Mouse (Mus musculus): ENCODE measurements around the gene Ifrd2. TPM values are rescaled to one million over a fixed set of nuclear protein-coding genes. Genes with fewer than 3 reads are reported as not detected.

Gene Ifrd2
- total and polyA plus RNA-seq, 3 experiments: 147 to 292 TPM; not detected in 1

GRCm38 (mm10) chr9:107553541-107554318, 33.7 kb upstream of the Ifrd2 start:
- H3K27me3 ChIP-seq (ENCODE audit: control insufficient read depth in 1 of 2, insufficient read depth in 2 of 2, low read length in 2 of 2): no peaks in the 10 kb centered on the region
- H3K9ac ChIP-seq (ENCODE audit: control insufficient read depth, low read depth, low read length, poor library complexity, severe bottlenecking): peak overlapping the region; percentile 85
- peaks cover 35% of the 10 kb centered on the region for H3K79me2 ChIP-seq (ENCODE audit: control insufficient read depth, insufficient read depth, low read length, poor library complexity)
- H3K4me1 ChIP-seq (ENCODE audit: control insufficient read depth in 1 of 2, insufficient read depth in 2 of 2, low read length in 2 of 2): peaks cover 10 to 33% of the 10 kb centered on the region in 2 experiments
- H3K27ac ChIP-seq (ENCODE audit: control insufficient read depth, low read depth, low read length): peak overlapping the region; percentile 66
- peak overlapping the region; percentile 65 to 82 for H3K4me3 ChIP-seq (ENCODE audit: control insufficient read depth in 1 of 2, insufficient read depth in 1 of 2, low read depth in 2 of 2, low read length in 2 of 2)
- DNase-seq (ENCODE audit: low read depth, low spot score): peak; percentile 68
- H3K9me3 ChIP-seq (replicated peaks; ENCODE audit: insufficient read depth, low read length): no peaks in the 10 kb centered on the region
- peaks cover 3 to 29% of the 10 kb centered on the region in 2 experiments; a peak in 3 of 4 replicates for H3K36me3 ChIP-seq (ENCODE audit: control insufficient read depth in 1 of 2, insufficient read depth in 2 of 2, low read length in 2 of 2)
- TF ChIP-seq JUND (IDR thresholded peaks at IDR 0.05; ENCODE audit: low read depth, low read length): no peak
- TF ChIP-seq POLR2AphosphoS5 (IDR thresholded peaks at IDR 0.05; ENCODE audit: borderline replicate concordance, low read depth, low read length): no peak
- TF ChIP-seq BHLHE40 (IDR thresholded peaks at IDR 0.05; ENCODE audit: borderline replicate concordance, low read depth, low read length): no peak
- peak; percentile 20; the same call in 1 of the 2 replicates for TF ChIP-seq RCOR1 (IDR thresholded peaks at IDR 0.05; ENCODE audit: low read depth, low read length)
- TF ChIP-seq MAZ (IDR thresholded peaks at IDR 0.05; ENCODE audit: low read depth, low read length): 0 out of 2 replicates have a peak, but pooled peaks have one; percentile 8
- no peak for TF ChIP-seq CHD2 (IDR thresholded peaks at IDR 0.05; ENCODE audit: low read length)

GRCm38 (mm10) chr9:107554319-107554825, 33.1 kb upstream of the Ifrd2 start:
- peaks cover 3 to 29% of the 10 kb centered on the region in 2 experiments; a peak in 3 of 4 replicates for H3K36me3 ChIP-seq (ENCODE audit: control insufficient read depth in 1 of 2, insufficient read depth in 2 of 2, low read length in 2 of 2)
- H3K9me3 ChIP-seq (replicated peaks; ENCODE audit: insufficient read depth, low read length): no peaks in the 10 kb centered on the region
- peak; percentile 99 for DNase-seq (ENCODE audit: low read depth, low spot score)
- peak overlapping the region; percentile 94 for H3K9ac ChIP-seq (ENCODE audit: control insufficient read depth, low read depth, low read length, poor library complexity, severe bottlenecking)
- peak overlapping the region; percentile 90 for H3K27ac ChIP-seq (ENCODE audit: control insufficient read depth, low read depth, low read length)
- H3K79me2 ChIP-seq (ENCODE audit: control insufficient read depth, insufficient read depth, low read length, poor library complexity): peaks cover 35% of the 10 kb centered on the region
- no peaks in the 10 kb centered on the region for H3K27me3 ChIP-seq (ENCODE audit: control insufficient read depth in 1 of 2, insufficient read depth in 2 of 2, low read length in 2 of 2)
- H3K4me3 ChIP-seq (ENCODE audit: control insufficient read depth in 1 of 2, insufficient read depth in 1 of 2, low read depth in 2 of 2, low read length in 2 of 2): peak overlapping the region; percentile 82 to 91
- H3K4me1 ChIP-seq (ENCODE audit: control insufficient read depth in 1 of 2, insufficient read depth in 2 of 2, low read length in 2 of 2): peaks cover 10 to 33% of the 10 kb centered on the region in 2 experiments
- TF ChIP-seq SIN3A (IDR thresholded peaks at IDR 0.05; ENCODE audit: low read length) (peak; percentile 76), ETS1 (IDR thresholded peaks at IDR 0.05; ENCODE audit: low read depth, low read length) (peak; percentile 82), POLR2AphosphoS5 (IDR thresholded peaks at IDR 0.05; ENCODE audit: borderline replicate concordance, low read depth, low read length) (0 out of 2 replicates have a peak, but pooled peaks have one; percentile 49), JUND (IDR thresholded peaks at IDR 0.05; ENCODE audit: low read depth, low read length) (no peak), USF2 (IDR thresholded peaks at IDR 0.05; ENCODE audit: borderline replicate concordance in 1 of 2, insufficient read depth in 1 of 2, low read depth in 1 of 2, low read length in 2 of 2) (no peak), ZMIZ1 (IDR thresholded peaks at IDR 0.05; ENCODE audit: low read depth, low read length) (peak; percentile 77; the same call in 1 of the 2 replicates), KAT2A (conservative IDR thresholded peaks at IDR 0.05; ENCODE audit: low read depth, low read length) (no peak), MEF2A (IDR thresholded peaks at IDR 0.05; ENCODE audit: extremely low read depth, insufficient replicate concordance, low read depth, low read length, poor library complexity, severe bottlenecking) (no peak), UBTF (IDR thresholded peaks at IDR 0.05; ENCODE audit: borderline replicate concordance, insufficient read depth, low read depth, low read length) (no peak), NRF1 (IDR thresholded peaks at IDR 0.05; ENCODE audit: insufficient read depth, low read depth, low read length, poor library complexity, severe bottlenecking) (peak; percentile 81), GATA1 (IDR thresholded peaks at IDR 0.05; ENCODE audit: low read depth, low read length) (no peak), MYC (IDR thresholded peaks at IDR 0.05; ENCODE audit: low read depth, low read length) (peak; percentile 73), MAZ (IDR thresholded peaks at IDR 0.05; ENCODE audit: low read depth, low read length) (no peak; the same call in 1 of the 2 replicates), CHD1 (IDR thresholded peaks at IDR 0.05; ENCODE audit: low read depth, low read length) (no peak; the same call in 1 of the 2 replicates), USF1 (IDR thresholded peaks at IDR 0.05; ENCODE audit: low read depth, low read length) (0 out of 2 replicates have a peak, but pooled peaks have one; percentile 25), ZNF384 (IDR thresholded peaks at IDR 0.05; ENCODE audit: low read depth, low read length) (no peak), BHLHE40 (IDR thresholded peaks at IDR 0.05; ENCODE audit: borderline replicate concordance, low read depth, low read length) (peak; percentile 28; the same call in 1 of the 2 replicates), POLR2AphosphoS2 (IDR thresholded peaks at IDR 0.05; ENCODE audit: low read length) (peak; percentile 95), RCOR1 (IDR thresholded peaks at IDR 0.05; ENCODE audit: low read depth, low read length) (peak; percentile 0; the same call in 1 of the 2 replicates), POLR2A (IDR thresholded peaks at IDR 0.05; ENCODE audit: control insufficient read depth in 1 of 2, insufficient read depth in 1 of 2, low read depth in 1 of 2, low read length in 2 of 2, poor library complexity in 1 of 2) (peak; percentile 93), TAL1 (IDR thresholded peaks at IDR 0.05; ENCODE audit: low read length) (no peak), MXI1 (IDR thresholded peaks at IDR 0.05; ENCODE audit: low read depth, low read length) (peak; percentile 85), MAFK (IDR thresholded peaks at IDR 0.05; ENCODE audit: borderline replicate concordance, low read depth, low read length) (no peak), TBP (IDR thresholded peaks at IDR 0.05; ENCODE audit: low read depth, low read length) (peak; percentile 67; the same call in 1 of the 2 replicates), CHD2 (IDR thresholded peaks at IDR 0.05; ENCODE audit: low read length) (no peak), EP300 (IDR thresholded peaks at IDR 0.05; ENCODE audit: low read depth in 1 of 2, low read length in 2 of 2) (peak in 1 of 2 experiments; percentile 67; a peak in 1 of 4 replicates)

Measured in MEL (cell line).